Mouse (Mus musculus) MEL (cell line): Measurements from ENCODE around the gene Plxnd1. TPM values are rescaled to one million over a fixed set of nuclear protein-coding genes. Genes with fewer than 3 reads are reported as not detected.

Source experiments
- polyA plus RNA-seq, 2 experiments: library from polyadenylated mRNA; stranded (reverse) in 1 of 2; unstranded in 1 of 2; fragments of >175 nt in 1 of 2; fragments of >200 nt in 1 of 2; gene quantifications; 2 replicates each; pipeline versions ENCODE4 v1.2.1 to v1.2.4; 2012; ENCODE audit warnings: low replicate concordance in 2 of 2, low read depth in 1 of 2; ENCODE audit not compliant: insufficient read length in 2 of 2, insufficient read depth in 1 of 2, missing spikeins in 1 of 2
- total RNA-seq: library from RNA; depleted of rRNA; stranded (reverse); fragments of 300-350 nt; gene quantifications from 2 replicates; pipeline ENCODE4 v1.2.3, GENCODE M21; 2012; rRNA removed

The Plxnd1 gene
- total and polyA plus RNA-seq, 3 experiments, result 4.8 to 19.2 TPM; not detected in 1

Other genes with a start within 250 kb of the Plxnd1 start
- gene Tmem40, start 232.6 kb downstream of the Plxnd1 start, total RNA-seq, result 10.9 and 13.8 TPM in 2 replicates
- 10 to 100 TPM in 1 of 2 experiments, not detected in 1; 16.4 TPM for gene Tmem40, start 232.6 kb downstream of the Plxnd1 start, polyA plus RNA-seq
- gene Cand2, start 220.5 kb downstream of the Plxnd1 start, total RNA-seq, result 1.8 and 2.4 TPM in 2 replicates
- 1 to 10 TPM in 1 of 2 experiments, not detected in 1; 6.6 TPM for gene Cand2, start 220.5 kb downstream of the Plxnd1 start, polyA plus RNA-seq
- gene Rpl32, start 186.3 kb downstream of the Plxnd1 start, total RNA-seq, result 4,686 and 5,400 TPM in 2 replicates
- 1,000 to 10,000 TPM in 1 of 2 experiments, not detected in 1; 4,514 TPM for gene Rpl32, start 186.3 kb downstream of the Plxnd1 start, polyA plus RNA-seq
- not detected in 2 replicates for gene Efcab12, start 156.6 kb downstream of the Plxnd1 start, total RNA-seq
- gene Efcab12, start 156.6 kb downstream of the Plxnd1 start, polyA plus RNA-seq, result under 1 TPM in 1 of 2 experiments, not detected in 1; 0.11 TPM
- 5.6 and 6.4 TPM in 2 replicates for gene Mbd4, start 141.6 kb downstream of the Plxnd1 start, total RNA-seq
- 10 to 100 TPM in 1 of 2 experiments, not detected in 1; 10.1 TPM for gene Mbd4, start 141.6 kb downstream of the Plxnd1 start, polyA plus RNA-seq
- 3.3 and 4.0 TPM in 2 replicates for gene Ift122, start 141.5 kb downstream of the Plxnd1 start, total RNA-seq
- 1 to 10 TPM in 1 of 2 experiments, not detected in 1; 8.0 TPM for gene Ift122, start 141.5 kb downstream of the Plxnd1 start, polyA plus RNA-seq
- not detected in 2 replicates for gene Rho, start 63.3 kb downstream of the Plxnd1 start, total RNA-seq
- under 1 TPM in 1 of 2 experiments, not detected in 1; 0.11 TPM for gene Rho, start 63.3 kb downstream of the Plxnd1 start, polyA plus RNA-seq
- not detected in 2 replicates for gene H1foo, start 50.1 kb downstream of the Plxnd1 start, total RNA-seq
- not detected for gene H1foo, start 50.1 kb downstream of the Plxnd1 start, polyA plus RNA-seq
- gene Tmcc1, start 198.5 kb upstream of the Plxnd1 start, total RNA-seq, result 29.9 and 30.6 TPM in 2 replicates
- gene Tmcc1, start 198.5 kb upstream of the Plxnd1 start, polyA plus RNA-seq, result 1 to 10 TPM in 1 of 2 experiments, not detected in 1; 9.1 TPM
- 25.3 and 28.6 TPM in 2 replicates for gene Washc2, start 213.0 kb upstream of the Plxnd1 start, total RNA-seq
- gene Washc2, start 213.0 kb upstream of the Plxnd1 start, polyA plus RNA-seq, result 10 to 100 TPM in 1 of 2 experiments, not detected in 1; 38.3 TPM